Mouse (Mus musculus) granulocyte monocyte progenitor cell, adult 5-6 weeks (primary cell): Measurements from ENCODE around the gene 9430038I01Rik. TPM values are rescaled to one million over a fixed set of nuclear protein-coding genes. Genes with fewer than 3 reads are reported as not detected.
"Not testable (repeated sequence)": the region's sequence is repeated elsewhere in the genome, so short reads cannot be mapped to it uniquely, and the experiment has no call there.

Source experiments
- ATAC-seq: replicated peaks from 2 replicates; pipeline ENCODE4 v1.8.0; 2016; ENCODE audit warnings: mild to moderate bottlenecking, moderate TSS enrichment, inconsistent platforms; ENCODE audit not compliant: poor library complexity, severe bottlenecking
- total RNA-seq, 2 experiments: library from RNA; stranded (forward) in 1 of 2; stranded (reverse) in 1 of 2; fragments of 200-712, 200-1000 nt in 1 of 2; fragments of >200 nt in 1 of 2; fragmentation: Nextera tagmentation in 1 of 2; gene quantifications; 2 replicates each; pipeline ENCODE4 v1.2.3; 2014 to 2017

9430038I01Rik gene
- total RNA-seq (2014; fragmentation: Nextera tagmentation), result 8.6 and 11.3 TPM in 2 replicates
- 15.9 and 16.2 TPM in 2 replicates for total RNA-seq (2017)

DNA sequence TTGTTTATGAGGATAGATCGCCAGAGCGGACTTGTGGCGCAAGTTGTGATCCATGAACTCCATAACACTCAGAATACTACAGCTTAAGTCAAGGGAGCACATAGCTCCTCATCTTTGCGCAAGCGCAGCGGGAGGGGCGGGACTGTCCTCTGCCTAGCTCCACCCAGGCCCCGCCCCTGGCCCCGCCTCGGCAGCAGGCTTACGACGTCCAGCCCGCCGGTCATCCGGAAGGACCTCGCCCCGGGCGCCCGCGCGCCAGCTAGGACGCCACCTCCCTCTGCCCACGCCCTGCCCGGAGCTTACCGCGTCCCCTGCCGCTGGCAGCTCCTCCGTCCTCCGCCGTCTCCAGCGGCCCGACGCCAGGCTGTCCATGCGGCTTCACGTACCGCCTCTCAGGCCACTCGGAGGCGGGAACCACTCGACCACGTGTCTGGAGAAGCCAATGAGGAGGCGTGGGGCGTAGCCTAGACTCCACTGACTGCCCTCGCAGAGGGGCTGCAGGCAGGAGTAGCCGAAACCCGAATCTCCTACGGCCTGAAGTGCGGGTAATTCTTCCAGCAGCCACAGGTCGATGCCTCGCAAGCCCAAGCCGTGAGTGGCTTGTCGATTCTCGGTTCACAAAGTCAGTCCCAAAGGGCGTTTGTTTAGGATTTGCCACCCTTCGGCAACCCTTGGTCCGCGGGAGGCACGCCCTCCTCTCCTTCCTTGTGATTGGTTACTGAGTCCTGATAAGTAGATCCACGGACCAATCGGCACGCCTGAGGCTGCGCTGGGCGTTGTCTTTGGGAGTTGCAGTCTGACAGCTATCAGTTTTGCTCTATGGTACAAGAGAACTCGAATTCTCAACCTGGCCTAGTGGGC lies at the start of gene 9430038I01Rik:
TSS of gene 9430038I01Rik (minus strand) at position 426 of the 861 bp plus-strand sequence.
- peak; percentile 85 for ATAC-seq

DNA sequence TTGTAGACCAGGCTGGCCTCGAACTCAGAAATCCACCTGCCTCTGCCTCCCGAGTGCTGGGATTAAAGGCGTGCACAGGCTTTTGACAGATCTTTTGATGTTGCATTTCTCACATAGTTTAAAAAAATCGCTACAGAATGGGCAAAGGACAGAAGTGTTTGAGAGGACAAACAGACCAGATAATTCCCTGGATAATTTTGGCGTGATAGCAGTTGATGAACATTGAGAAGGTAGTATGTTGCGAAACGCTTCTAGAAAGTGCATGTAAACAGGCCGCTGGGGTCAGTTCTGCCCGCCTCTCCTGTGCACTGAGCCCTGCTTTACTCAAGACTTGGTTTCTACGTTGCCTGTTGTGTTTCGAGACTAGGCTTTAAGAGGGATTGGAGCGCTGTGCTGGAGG lies 34.8 kb upstream of the 9430038I01Rik start:
- ATAC-seq, result no peak

DNA sequence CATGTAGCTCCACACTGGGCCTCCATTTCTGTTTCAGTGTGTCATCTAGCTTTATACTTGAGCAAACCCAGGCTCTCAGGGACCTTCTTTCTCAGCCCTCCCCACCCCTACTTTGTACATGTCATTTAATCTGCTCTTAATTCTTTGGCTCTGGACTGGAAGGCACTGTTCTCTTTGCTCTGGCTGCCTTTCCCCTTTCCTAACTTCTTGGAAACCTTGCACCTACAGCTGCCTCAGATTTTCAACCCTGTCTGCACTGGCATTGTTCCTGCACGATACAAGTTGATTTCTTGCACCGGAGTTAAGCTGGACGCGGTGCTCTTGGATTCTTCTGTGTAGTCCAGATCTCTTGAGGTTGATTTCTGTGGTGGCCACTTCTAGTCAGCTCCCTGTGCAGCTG lies 32.4 kb upstream of the 9430038I01Rik start:
- ATAC-seq, result no peak

GRCm38 (mm10) chr7:137438962-137439361 lies 28.4 kb upstream of the 9430038I01Rik start:
- not testable (repeated sequence) for ATAC-seq

- ATAC-seq, result peak; percentile 46
Measured at GRCm38 (mm10) chr7:137438179-137438550, 27.6 kb upstream of the 9430038I01Rik start.

DNA sequence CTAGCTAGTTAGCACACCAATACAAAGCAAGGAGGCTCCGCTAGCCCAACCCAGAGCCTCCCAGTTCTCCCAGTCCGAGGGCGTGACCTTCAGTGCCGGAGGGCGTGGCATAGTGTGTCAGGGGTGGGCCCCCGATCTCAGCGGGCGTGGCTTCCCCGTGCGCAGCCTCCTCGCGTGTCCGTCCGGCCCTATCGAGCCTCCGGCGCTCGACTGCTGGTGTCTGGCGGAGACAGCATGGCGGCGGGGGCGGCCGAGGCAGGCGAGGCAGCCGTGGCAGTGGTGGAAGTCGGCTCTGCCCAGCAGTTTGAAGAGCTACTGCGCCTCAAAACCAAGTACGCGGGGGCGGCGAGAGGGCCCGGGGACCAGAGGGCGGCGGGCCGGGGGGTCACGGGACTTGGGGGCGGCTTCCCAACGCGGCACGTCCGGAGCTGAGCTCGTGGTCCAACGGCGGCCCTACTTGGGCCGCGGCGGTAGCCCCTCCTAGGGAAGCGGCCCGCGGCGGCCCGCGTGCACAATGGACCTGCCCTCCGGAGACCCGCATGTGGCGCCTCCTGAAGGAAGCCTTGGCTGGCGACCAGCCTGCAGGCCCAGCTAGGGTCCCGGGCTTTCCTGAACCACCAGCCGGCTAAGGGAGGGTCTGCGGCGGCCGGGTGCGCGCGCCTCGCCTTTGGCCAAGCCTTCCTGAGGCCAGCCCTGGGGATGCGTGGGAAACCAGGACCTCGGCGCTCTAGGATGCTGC lies 27.0 kb upstream of the 9430038I01Rik start, which contains the start of gene Glrx3:
TSS of gene Glrx3 (plus strand) at position 175 of the 739 bp plus-strand sequence.
- ATAC-seq, result peak; percentile 96

DNA sequence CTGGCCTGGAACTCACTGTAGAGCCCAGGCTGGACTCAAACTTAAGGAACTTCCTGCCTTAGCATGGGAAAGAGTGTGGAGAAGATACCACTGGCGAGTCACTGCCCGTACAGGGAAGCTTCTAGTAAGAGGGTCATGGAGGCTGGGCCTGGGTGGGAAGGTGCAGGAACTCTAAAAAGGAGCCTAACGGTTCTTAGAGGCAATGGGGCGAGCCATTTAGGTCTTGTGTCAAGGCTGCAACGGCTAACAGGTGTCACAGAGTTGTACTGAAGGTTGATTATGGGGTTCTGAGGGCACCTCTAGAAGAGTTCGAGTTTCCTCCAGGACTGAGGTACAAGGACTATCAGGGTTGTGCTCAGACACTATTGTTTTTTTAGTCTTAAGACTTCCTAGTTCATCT lies 26.3 kb upstream of the 9430038I01Rik start:
- ATAC-seq, result no peak

GRCm38 (mm10) chr7:137431769-137432603 lies 21.4 kb upstream of the 9430038I01Rik start:
- ATAC-seq, result no peak

DNA sequence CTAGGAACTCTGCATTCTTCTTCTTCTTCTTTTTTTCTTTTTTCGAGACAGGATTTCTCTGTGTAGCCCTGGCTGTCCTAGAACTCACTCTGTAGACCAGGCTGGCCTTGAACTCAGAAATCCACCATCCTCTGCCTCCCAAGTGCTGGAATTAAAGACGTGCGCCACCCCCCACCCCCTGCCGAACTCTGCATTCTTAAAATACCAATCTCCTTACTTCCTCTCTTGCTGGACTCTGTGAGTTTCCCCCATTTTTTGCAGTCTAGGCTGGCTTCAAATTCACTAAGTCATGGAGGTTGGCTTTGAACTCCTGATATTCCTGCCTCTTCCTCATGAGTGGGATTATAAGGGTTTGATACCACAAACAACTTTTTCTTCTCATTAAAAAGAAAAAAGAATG lies 16.1 kb upstream of the 9430038I01Rik start:
- ATAC-seq, result no peak

DNA sequence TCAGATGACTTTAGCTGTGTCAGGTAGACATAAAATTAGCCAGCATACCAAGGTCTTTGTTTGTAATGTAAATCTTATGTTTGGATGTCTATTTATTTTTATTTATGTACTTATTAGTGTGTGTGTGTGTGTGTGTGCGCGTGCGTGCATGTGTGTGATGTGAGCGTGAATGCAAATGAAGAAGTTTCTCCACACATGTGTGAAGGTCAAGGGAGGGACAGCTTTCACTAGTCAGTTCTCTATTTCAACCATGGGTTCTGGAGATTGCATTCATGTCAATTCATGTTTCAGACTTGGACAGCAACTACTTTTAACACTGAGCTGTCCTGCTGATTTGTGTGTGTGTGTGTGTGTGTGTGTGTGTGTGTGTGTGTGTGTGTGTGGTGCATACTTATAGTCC lies 10.7 kb upstream of the 9430038I01Rik start:
- ATAC-seq, result 0 out of 2 replicates have a peak, but pooled peaks have one; percentile 30

DNA sequence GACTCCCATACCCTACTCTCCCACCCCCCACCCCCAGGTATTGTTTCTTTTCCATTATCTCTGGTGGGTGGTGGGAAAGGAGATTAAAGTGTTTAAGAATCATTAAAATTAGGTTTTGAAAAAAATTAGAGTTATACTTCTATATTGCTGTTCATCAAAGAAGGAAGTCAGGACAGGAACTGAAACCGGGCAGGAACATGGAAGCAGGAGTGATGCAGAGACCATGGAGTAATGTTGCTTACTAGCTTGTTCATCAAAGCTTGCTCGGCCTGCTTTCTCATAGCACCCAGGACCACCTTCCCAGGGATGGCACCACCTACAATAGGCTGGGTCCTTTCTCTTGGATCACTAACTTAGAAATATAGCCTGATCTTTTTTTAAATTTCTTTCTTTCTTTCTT lies 10.0 kb upstream of the 9430038I01Rik start:
- peak; percentile 89 for ATAC-seq

DNA sequence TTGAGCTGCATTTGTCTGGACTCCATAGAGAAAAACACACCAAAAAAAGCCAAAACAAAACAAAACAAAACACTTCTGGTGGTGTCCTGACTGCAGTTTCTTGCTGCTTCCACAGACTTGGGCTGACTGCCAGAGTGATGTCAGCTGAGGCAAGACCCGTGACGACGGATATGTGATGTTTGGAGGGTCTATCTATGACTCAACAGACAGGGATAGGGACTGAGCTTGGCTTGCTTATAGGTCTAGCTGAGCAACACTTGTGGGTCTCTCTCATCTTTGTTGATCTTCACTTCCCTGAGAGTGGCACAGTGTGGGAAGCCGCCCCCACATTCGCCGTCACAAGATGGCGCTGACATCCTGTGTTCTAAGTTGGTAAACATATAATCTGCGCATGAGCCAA lies 4.1 kb upstream of the 9430038I01Rik start:
- ATAC-seq, result no peak

- no peak for ATAC-seq
Measured at GRCm38 (mm10) chr7:137407428-137408058, 3.0 kb downstream of the 9430038I01Rik start.

GRCm38 (mm10) chr7:137404146-137404545 lies 6.4 kb downstream of the 9430038I01Rik start:
- ATAC-seq, result no peak

- no peak for ATAC-seq
Measured at GRCm38 (mm10) chr7:137398973-137399372, 11.6 kb downstream of the 9430038I01Rik start.

DNA sequence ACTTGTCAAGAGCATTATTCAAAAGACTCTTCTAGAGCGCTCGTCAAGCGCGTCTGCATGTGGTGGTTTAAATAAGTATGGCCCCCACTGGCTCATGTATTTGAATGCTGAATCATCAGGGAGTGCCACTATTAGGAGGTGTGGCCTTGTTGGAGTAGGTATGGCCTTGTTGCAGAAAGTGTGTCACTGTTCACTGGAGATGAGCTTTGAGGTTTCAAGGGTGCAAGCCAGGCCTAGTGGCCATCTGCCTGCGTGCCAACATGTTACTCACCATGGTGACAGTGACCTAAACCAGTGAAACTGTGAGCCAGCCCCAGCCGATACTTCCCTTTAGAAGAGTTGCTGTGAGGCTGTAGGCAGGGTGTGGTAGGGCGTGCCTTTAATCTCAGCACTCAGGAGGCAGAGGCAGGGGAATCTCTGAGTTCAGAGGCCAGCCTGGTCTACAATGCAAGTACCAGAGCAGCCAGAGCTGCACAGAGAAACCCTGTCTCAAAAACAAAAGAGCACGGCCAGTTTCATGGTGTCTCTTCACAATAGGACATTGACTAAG lies 13.1 kb downstream of the 9430038I01Rik start:
- no peak for ATAC-seq

- no peak for ATAC-seq
Measured at GRCm38 (mm10) chr7:137395421-137395820, 15.1 kb downstream of the 9430038I01Rik start.

DNA sequence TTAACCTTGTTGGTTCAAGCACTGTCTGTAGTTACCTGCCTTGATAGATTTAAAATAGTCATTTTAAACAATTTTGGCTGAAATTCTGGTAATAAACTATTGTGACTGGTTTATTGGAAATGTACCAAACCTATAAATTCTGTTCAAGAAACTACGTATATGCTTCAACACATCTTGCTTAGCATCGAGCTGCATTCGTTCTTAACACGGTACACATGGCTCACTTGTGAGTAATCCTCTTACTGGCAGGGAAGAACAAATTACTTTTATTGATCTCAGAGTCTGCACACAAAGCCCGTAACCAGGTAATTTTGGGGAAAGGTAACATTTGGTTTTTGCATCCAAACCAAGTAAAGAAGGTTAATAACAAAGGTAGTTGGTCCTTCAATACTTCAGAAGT lies 22.7 kb downstream of the 9430038I01Rik start:
- no peak for ATAC-seq

- ATAC-seq, result no peak
Measured at GRCm38 (mm10) chr7:137374996-137375395, 35.6 kb downstream of the 9430038I01Rik start.

GRCm38 (mm10) chr7:137371770-137372169 lies 38.8 kb downstream of the 9430038I01Rik start:
- ATAC-seq, result no peak
